Mouse (Mus musculus): ENCODE data around the gene Gpr15. TPM values are rescaled to one million over a fixed set of nuclear protein-coding genes. Genes with fewer than 3 reads are reported as not detected.

Gpr15 gene
- polyA plus RNA-seq, 1 experiment from 2014 or later = 0.79 TPM

GRCm38 (mm10) chr16:58672396-58672795, 46.5 kb downstream of the Gpr15 start:
- DNase-seq (ENCODE audit: low spot score) = no peak

GRCm38 (mm10) chr16:58671212-58671985, 47.5 kb downstream of the Gpr15 start:
- DNase-seq (ENCODE audit: low spot score) = no peak

- no peak for DNase-seq (ENCODE audit: low spot score)
Measured at GRCm38 (mm10) chr16:58670643-58671042, 48.2 kb downstream of the Gpr15 start.

GRCm38 (mm10) chr16:58669917-58670630, 48.8 kb downstream of the Gpr15 start, which contains the start of gene Cpox:
Cpox (plus strand) TSS chr16:58670292.
- peak; percentile 82 for DNase-seq (ENCODE audit: low spot score)

- no peak for DNase-seq (ENCODE audit: low spot score)
Measured at GRCm38 (mm10) chr16:58669264-58669663, 49.6 kb downstream of the Gpr15 start.

- no peak for DNase-seq (ENCODE audit: low spot score)
Measured at GRCm38 (mm10) chr16:58668586-58668985, 50.3 kb downstream of the Gpr15 start.

Small RNA genes within 50 kb of the gene (microRNA-seq; reads per million reads assigned to microRNA genes)
- not detected for gene Gm27564 (ENCODE audit: borderline number of aligned reads)

Other genes starting within 250 kb of the Gpr15 start
- 18.7 and 20.4 TPM in 2 replicates for gene St3gal6, start 194.8 kb downstream of the Gpr15 start, polyA plus RNA-seq (2015; fragmentation: Nextera tagmentation; extraction: Ambion mirVana)
- not detected in 2 replicates for gene Gm813, start 102.1 kb downstream of the Gpr15 start, polyA plus RNA-seq (2015; fragmentation: Nextera tagmentation; extraction: Ambion mirVana)
- gene E330017A01Rik, start 80.3 kb downstream of the Gpr15 start, polyA plus RNA-seq (2015; fragmentation: Nextera tagmentation; extraction: Ambion mirVana) = not detected in 2 replicates
- gene Cpox, start 48.8 kb downstream of the Gpr15 start, polyA plus RNA-seq (2015; fragmentation: Nextera tagmentation; extraction: Ambion mirVana) = 15.9 and 16.3 TPM in 2 replicates
- 51.0 and 58.6 TPM in 2 replicates for gene Cldnd1, start 8.8 kb upstream of the Gpr15 start, polyA plus RNA-seq (2015; fragmentation: Nextera tagmentation; extraction: Ambion mirVana)
- gene Olfr172, start 44.1 kb upstream of the Gpr15 start, polyA plus RNA-seq (2015; fragmentation: Nextera tagmentation; extraction: Ambion mirVana) = not detected in 2 replicates
- not detected in 2 replicates for gene Olfr173, start 81.2 kb upstream of the Gpr15 start, polyA plus RNA-seq (2015; fragmentation: Nextera tagmentation; extraction: Ambion mirVana)
- gene Olfr175-ps1, start 107.7 kb upstream of the Gpr15 start, polyA plus RNA-seq (2015; fragmentation: Nextera tagmentation; extraction: Ambion mirVana) = not detected in 2 replicates
- gene Olfr177, start 155.7 kb upstream of the Gpr15 start, polyA plus RNA-seq (2015; fragmentation: Nextera tagmentation; extraction: Ambion mirVana) = not detected in 2 replicates
- gene Olfr178, start 173.0 kb upstream of the Gpr15 start, polyA plus RNA-seq (2015; fragmentation: Nextera tagmentation; extraction: Ambion mirVana) = not detected in 2 replicates
- not detected in 2 replicates for gene Olfr181, start 209.7 kb upstream of the Gpr15 start, polyA plus RNA-seq (2015; fragmentation: Nextera tagmentation; extraction: Ambion mirVana)
- gene Olfr180, start 210.3 kb upstream of the Gpr15 start, polyA plus RNA-seq (2015; fragmentation: Nextera tagmentation; extraction: Ambion mirVana) = not detected in 2 replicates

Data from thymus, postnatal 0 days (tissue).